Mouse (Mus musculus): Measurements from ENCODE around the gene Syce3.

DNA sequence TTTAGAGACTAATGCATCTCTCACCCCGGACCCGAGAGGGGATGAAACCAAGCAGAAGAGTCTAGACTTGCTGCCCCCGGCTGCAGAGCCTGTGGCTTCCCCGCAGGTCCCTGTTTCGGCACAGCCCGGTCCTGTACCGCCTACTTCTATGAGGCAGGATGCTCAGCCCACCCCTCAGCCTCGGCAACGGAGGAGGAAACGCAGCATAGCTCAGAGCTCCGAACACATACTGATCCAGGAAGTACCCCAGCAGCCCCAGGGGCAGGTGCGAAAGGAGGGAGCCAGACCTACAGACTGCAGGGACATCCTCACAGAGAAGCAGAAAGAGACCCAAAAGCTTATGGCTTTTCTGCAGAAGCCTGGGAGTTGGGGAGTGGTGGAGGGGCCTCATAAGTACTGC lies 23.2 kb downstream of the Syce3 start:
- TF ChIP-seq CTCF (IDR thresholded peaks at IDR 0.05; ENCODE audit: low read depth, low read length) (no peak), POLR2A (IDR thresholded peaks at IDR 0.05; ENCODE audit: borderline replicate concordance, low read depth, low read length) (no peak)
